Mouse (Mus musculus) liver, adult 2 months (tissue): ENCODE data around the gene Pitpnm1.

Source experiments
- CTCF ChIP-seq: fragments of 200-500 bp; IDR thresholded peaks from 2 replicates; pipeline ENCODE4 v1.5.1; 2011; ENCODE audit warnings: low read depth, low read length, control low read depth
- POLR2A ChIP-seq: fragments of 200-500 bp; IDR thresholded peaks from 2 replicates; pipeline ENCODE4 v1.6.1; 2011; ENCODE audit warnings: low read length, control low read depth; ENCODE audit not compliant: insufficient read depth; ENCODE audit errors: extremely low read depth

DNA sequence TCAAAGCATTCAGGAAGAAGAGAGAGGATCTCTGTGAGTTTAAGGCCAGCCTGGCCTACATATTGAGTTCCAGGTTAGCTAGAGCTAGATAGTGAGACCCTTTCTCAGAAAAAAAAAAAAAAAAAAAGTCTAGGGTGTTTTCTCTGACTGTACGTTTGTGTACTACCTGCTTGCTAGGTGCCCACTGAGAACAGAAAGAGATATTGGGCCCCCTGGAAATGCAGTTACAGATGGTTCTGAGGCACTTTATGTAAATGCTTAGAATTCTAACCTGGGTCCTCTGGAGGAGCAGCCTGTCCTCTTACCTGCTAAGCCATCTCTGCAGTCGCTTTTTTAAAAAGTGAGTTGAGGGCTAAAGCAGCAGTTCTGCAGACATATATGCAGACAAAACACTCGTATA is 4.0 kb upstream of the Pitpnm1 start:
- no peak for TF ChIP-seq CTCF
- TF ChIP-seq POLR2A, result no peak
